Mouse (Mus musculus) MEL (cell line): ENCODE measurements around the gene Ror2. TPM values are rescaled to one million over a fixed set of nuclear protein-coding genes. Genes with fewer than 3 reads are reported as not detected.
"Not testable (repeated sequence)": the region's sequence is repeated elsewhere in the genome, so short reads cannot be mapped to it uniquely, and the experiment has no call there.

Experiments used
- DNase-seq: peaks from one replicate; pipeline ENCODE4 v3.0.0; 2011; ENCODE audit warnings: low read depth, low spot score
- H3K27ac ChIP-seq: 2 replicates; pipeline ENCODE4 v1.5.1; 2012; ENCODE audit warnings: low read depth, mild to moderate bottlenecking, control low read depth, low read length, moderate library complexity; ENCODE audit not compliant: control insufficient read depth
- H3K27me3 ChIP-seq, 2 experiments: fragments of 150-350 bp in 1 of 2; sonication (generic) in 1 of 2; 2 replicates each; pipeline ENCODE4 v1.6.1; 2012; ENCODE audit warnings: low read length in 2 of 2, mild to moderate bottlenecking in 2 of 2, improper control_type of control experiment in 1 of 2, moderate library complexity in 1 of 2; ENCODE audit not compliant: insufficient read depth in 2 of 2, control insufficient read depth in 1 of 2
- H3K36me3 ChIP-seq, 2 experiments: 2 replicates each; pipeline ENCODE4 v1.6.1; 2012 to 2014; ENCODE audit warnings: low read length in 2 of 2, improper control_type of control experiment in 1 of 2, inconsistent platforms in 1 of 2, mild to moderate bottlenecking in 1 of 2; ENCODE audit not compliant: insufficient read depth in 2 of 2, control insufficient read depth in 1 of 2
- H3K4me1 ChIP-seq, 2 experiments: fragments of 150-350 bp in 1 of 2; sonication (generic) in 1 of 2; 2 replicates each; pipeline ENCODE4 v1.6.1; 2012; ENCODE audit warnings: low read length in 2 of 2, improper control_type of control experiment in 1 of 2, mild to moderate bottlenecking in 1 of 2; ENCODE audit not compliant: insufficient read depth in 2 of 2, control insufficient read depth in 1 of 2
- H3K4me3 ChIP-seq, 2 experiments: fragments of 150-350 bp in 1 of 2; sonication (generic) in 1 of 2; 2 replicates each; pipeline ENCODE4 v1.5.1; 2012; ENCODE audit warnings: low read depth in 2 of 2, low read length in 2 of 2, mild to moderate bottlenecking in 2 of 2, moderate library complexity in 2 of 2, control low read depth in 1 of 2, improper control_type of control experiment in 1 of 2; ENCODE audit not compliant: control insufficient read depth in 1 of 2, insufficient read depth in 1 of 2
- H3K79me2 ChIP-seq: 2 replicates; pipeline ENCODE4 v1.6.1; 2012; ENCODE audit warnings: mild to moderate bottlenecking, low read length, moderate library complexity; ENCODE audit not compliant: control insufficient read depth, poor library complexity, insufficient read depth
- H3K9ac ChIP-seq: 2 replicates; pipeline ENCODE4 v1.6.1; 2012; ENCODE audit warnings: low read depth, mild to moderate bottlenecking, control low read depth, low read length, moderate library complexity; ENCODE audit not compliant: control insufficient read depth, poor library complexity, severe bottlenecking
- H3K9me3 ChIP-seq: fragments of 150-350 bp; sonication (generic); replicated peaks from 2 replicates; pipeline ENCODE4 v1.6.1; 2012; ENCODE audit warnings: mild to moderate bottlenecking, low read length, improper control_type of control experiment, moderate library complexity; ENCODE audit not compliant: insufficient read depth
- CHD2 ChIP-seq: IDR thresholded peaks from 2 replicates; pipeline ENCODE4 v1.6.1; 2011; ENCODE audit warnings: low read length, improper control_type of control experiment
- CTCF ChIP-seq, 3 experiments: IDR thresholded peaks in 2 of 3; conservative IDR thresholded peaks in 1 of 3; 2 replicates each; pipeline ENCODE4 v1.5.1; 2011 to 2012; ENCODE audit warnings: low read length in 3 of 3, low read depth in 2 of 3, mild to moderate bottlenecking in 2 of 3, improper control_type of control experiment in 1 of 3, inconsistent platforms in 1 of 3, mixed read lengths in 1 of 3, moderate library complexity in 1 of 3; ENCODE audit not compliant: control insufficient read depth in 1 of 3, insufficient read depth in 1 of 3, poor library complexity in 1 of 3, severe bottlenecking in 1 of 3
- E2F4 ChIP-seq: IDR thresholded peaks from 2 replicates; pipeline ENCODE4 v1.6.1; 2011; ENCODE audit warnings: low read depth, low read length, improper control_type of control experiment, borderline replicate concordance
- ELF1 ChIP-seq: IDR thresholded peaks from 2 replicates; pipeline ENCODE4 v1.6.1; 2014; ENCODE audit warnings: low read depth, mild to moderate bottlenecking, inconsistent platforms, low read length, improper control_type of control experiment, moderate library complexity
- EP300 ChIP-seq, 2 experiments: IDR thresholded peaks; 2 replicates each; pipeline ENCODE4 v1.6.1; 2011; ENCODE audit warnings: improper control_type of control experiment in 2 of 2, low read length in 2 of 2, low read depth in 1 of 2, mild to moderate bottlenecking in 1 of 2
- GABPA ChIP-seq: IDR thresholded peaks from 2 replicates; pipeline ENCODE4 v1.6.1; 2012; ENCODE audit warnings: low read depth, mild to moderate bottlenecking, inconsistent platforms, low read length, improper control_type of control experiment, moderate library complexity
- HCFC1 ChIP-seq: IDR thresholded peaks from 2 replicates; pipeline ENCODE4 v1.6.1; 2012; ENCODE audit warnings: low read depth, mild to moderate bottlenecking, inconsistent platforms, low read length, improper control_type of control experiment, moderate library complexity
- KAT2A ChIP-seq: conservative IDR thresholded peaks from 2 replicates; pipeline ENCODE4 v1.6.1; 2012; ENCODE audit warnings: low read depth, low read length, improper control_type of control experiment, inconsistent platforms
- MEF2A ChIP-seq: IDR thresholded peaks from 2 replicates; pipeline ENCODE4 v1.6.1; 2014; ENCODE audit warnings: low read depth, mild to moderate bottlenecking, inconsistent platforms, low read length, improper control_type of control experiment; ENCODE audit not compliant: poor library complexity, insufficient replicate concordance, severe bottlenecking; ENCODE audit errors: extremely low read depth
- MYB ChIP-seq: IDR thresholded peaks from 2 replicates; pipeline ENCODE4 v1.6.1; 2011; ENCODE audit warnings: mild to moderate bottlenecking, low read depth, low read length, improper control_type of control experiment
- RAD21 ChIP-seq: IDR thresholded peaks from 2 replicates; pipeline ENCODE4 v1.6.1; 2011; ENCODE audit warnings: mild to moderate bottlenecking, low read depth, low read length, improper control_type of control experiment
- TBP ChIP-seq: IDR thresholded peaks from 2 replicates; pipeline ENCODE4 v1.8.0; 2011; ENCODE audit warnings: low read depth, low read length, improper control_type of control experiment
- TCF12 ChIP-seq: IDR thresholded peaks from 2 replicates; pipeline ENCODE4 v1.6.1; 2014; ENCODE audit warnings: low read depth, mild to moderate bottlenecking, inconsistent platforms, low read length, improper control_type of control experiment, moderate library complexity
- USF2 ChIP-seq, 2 experiments: IDR thresholded peaks; 2 replicates each; pipeline ENCODE4 v1.6.1; 2011 to 2012; ENCODE audit warnings: improper control_type of control experiment in 2 of 2, low read length in 2 of 2, borderline replicate concordance in 1 of 2, inconsistent platforms in 1 of 2, low read depth in 1 of 2, mild to moderate bottlenecking in 1 of 2; ENCODE audit not compliant: insufficient read depth in 1 of 2
- ZKSCAN1 ChIP-seq: IDR thresholded peaks from 2 replicates; pipeline ENCODE4 v1.6.1; 2012; ENCODE audit warnings: low read depth, mild to moderate bottlenecking, inconsistent platforms, low read length, improper control_type of control experiment, moderate library complexity
- ZMIZ1 ChIP-seq: IDR thresholded peaks from 2 replicates; pipeline ENCODE4 v1.6.1; 2012; ENCODE audit warnings: low read depth, mild to moderate bottlenecking, inconsistent platforms, low read length, improper control_type of control experiment, moderate library complexity
- polyA plus RNA-seq, 2 experiments: library from polyadenylated mRNA; stranded (reverse) in 1 of 2; unstranded in 1 of 2; fragments of >175 nt in 1 of 2; fragments of >200 nt in 1 of 2; gene quantifications; 2 replicates each; pipeline versions ENCODE4 v1.2.1 to v1.2.4; 2012; ENCODE audit warnings: low replicate concordance in 2 of 2, low read depth in 1 of 2; ENCODE audit not compliant: insufficient read length in 2 of 2, insufficient read depth in 1 of 2, missing spikeins in 1 of 2
- total RNA-seq: library from RNA; depleted of rRNA; stranded (reverse); fragments of 300-350 nt; gene quantifications from 2 replicates; pipeline ENCODE4 v1.2.3, GENCODE M21; 2012

Gene Ror2
- total and polyA plus RNA-seq, 3 experiments = not detected

- no peak overlapping the region for H3K4me3 ChIP-seq
- H3K27ac ChIP-seq = no peak overlapping the region
- H3K36me3 ChIP-seq = no peaks in the 10 kb centered on the region
- no peak for TF ChIP-seq E2F4
- TF ChIP-seq MYB = no peak
- no peak for TF ChIP-seq ZKSCAN1
- no peak for TF ChIP-seq GABPA
- TF ChIP-seq TBP = no peak
- no peak for TF ChIP-seq EP300 (IDR thresholded peaks at IDR 0.05; ENCODE audit: low read depth in 1 of 2, low read length in 2 of 2)
- TF ChIP-seq ZMIZ1 = no peak
- no peak for TF ChIP-seq USF2 (IDR thresholded peaks at IDR 0.05; ENCODE audit: borderline replicate concordance in 1 of 2, insufficient read depth in 1 of 2, low read depth in 1 of 2, low read length in 2 of 2)
- TF ChIP-seq RAD21 = no peak
- no peak for TF ChIP-seq CTCF (IDR thresholded peaks at IDR 0.05 in 2 of 3, conservative IDR thresholded peaks at IDR 0.05 in 1 of 3; ENCODE audit: control insufficient read depth in 1 of 3, insufficient read depth in 1 of 3, low read depth in 2 of 3, low read length in 3 of 3, poor library complexity in 1 of 3, severe bottlenecking in 1 of 3)
- no peak for TF ChIP-seq KAT2A
- TF ChIP-seq MEF2A = no peak
- no peak for TF ChIP-seq ELF1
- TF ChIP-seq HCFC1 = no peak
- TF ChIP-seq CHD2 = no peak
- TF ChIP-seq TCF12 = no peak
- H3K27me3 ChIP-seq = no peaks in the 10 kb centered on the region
- no peaks in the 10 kb centered on the region for H3K79me2 ChIP-seq
- DNase-seq = no peak
- no peak overlapping the region for H3K9ac ChIP-seq
- H3K9me3 ChIP-seq = no peaks in the 10 kb centered on the region
- no peaks in the 10 kb centered on the region for H3K4me1 ChIP-seq
Measured at GRCm38 (mm10) chr13:53316515-53317295, 30.8 kb upstream of the Ror2 start.

GRCm38 (mm10) chr13:53315757-53316156 is 29.8 kb upstream of the Ror2 start:
- not testable (repeated sequence) for H3K4me1 ChIP-seq, H3K4me3 ChIP-seq, DNase-seq, H3K27me3 ChIP-seq, H3K9ac ChIP-seq, H3K79me2 ChIP-seq, H3K9me3 ChIP-seq, H3K27ac ChIP-seq, H3K36me3 ChIP-seq
